Mouse (Mus musculus) kidney, embryonic 14.5 days (tissue): ENCODE measurements around the gene Slc12a6. TPM values are rescaled to one million over a fixed set of nuclear protein-coding genes. Genes with fewer than 3 reads are reported as not detected.

Source experiments
- ATAC-seq: fragments of 200-750 bp; cut with Nextera tagmentation; 2 replicates; pipeline ENCODE4 v1.8.0; 2017; ENCODE audit warnings: moderate number of reproducible peaks, mild to moderate bottlenecking, moderate TSS enrichment, moderate library complexity; ENCODE audit not compliant: low FRiP score, low TSS enrichment
- H3K27ac ChIP-seq: fragments of 300-500 bp; sonication (generic); 2 replicates; pipeline ENCODE4 v1.5.1; 2014; ENCODE audit warnings: low read depth, mild to moderate bottlenecking, low read length, moderate library complexity, mixed read lengths
- H3K27me3 ChIP-seq: fragments of 300-500 bp; sonication (generic); 2 replicates; pipeline ENCODE4 v1.6.1; 2014; ENCODE audit warnings: mild to moderate bottlenecking, low read length; ENCODE audit not compliant: control insufficient read depth, insufficient read depth
- H3K36me3 ChIP-seq: fragments of 300-500 bp; sonication (generic); 2 replicates; pipeline ENCODE4 v1.6.1; 2014; ENCODE audit warnings: low read length, mixed read lengths; ENCODE audit not compliant: control insufficient read depth, insufficient read depth
- H3K4me1 ChIP-seq: fragments of 300-500 bp; sonication (generic); 2 replicates; pipeline ENCODE4 v1.6.1; 2014; ENCODE audit warnings: low read length, mixed read lengths; ENCODE audit not compliant: control insufficient read depth, insufficient read depth
- H3K4me2 ChIP-seq: fragments of 300-500 bp; sonication (generic); replicated peaks from 2 replicates; pipeline ENCODE4 v1.6.1; 2014; ENCODE audit warnings: low read depth, mild to moderate bottlenecking, low read length
- H3K4me3 ChIP-seq: fragments of 300-500 bp; sonication (generic); 2 replicates; pipeline ENCODE4 v1.5.1; 2014; ENCODE audit warnings: mild to moderate bottlenecking, low read length
- H3K9ac ChIP-seq: fragments of 300-500 bp; sonication (generic); 2 replicates; pipeline ENCODE4 v1.6.1; 2014; ENCODE audit warnings: low read depth, mild to moderate bottlenecking, low read length, moderate library complexity
- H3K9me3 ChIP-seq: fragments of 300-500 bp; sonication (generic); 2 replicates; pipeline ENCODE4 v1.6.1; 2016; ENCODE audit warnings: low read length; ENCODE audit not compliant: control insufficient read depth
- WGBS: fragments of 180-500 bp; shearing (Covaris S2); extraction: QIAGEN DNeasy Blood & Tissue Kit; methylation state at CpG from one replicate; pipeline ENCODE4 v1.1.7; 2014; 5-methylcytosine and 5-hydroxymethylcytosine counted together
- polyA plus RNA-seq: library from polyadenylated mRNA; unstranded; fragments of >200 nt; fragmentation: Nextera tagmentation; extraction: Ambion mirVana; gene quantifications from 2 replicates; pipeline ENCODE4 v1.2.1, GENCODE M21; 2014

Gene Slc12a6
- polyA plus RNA-seq, 1 experiment from 2014 or later, result 12.7 TPM

GRCm38 (mm10) chr2:112381219-112381618 lies 115.6 kb downstream of the Slc12a6 start:
- Histone ChIP-seq H3K9ac (no peak overlapping the region), H3K27me3 (no peaks in the 10 kb centered on the region), H3K36me3 (no peaks in the 10 kb centered on the region), H3K4me1 (peaks cover 7% of the 10 kb centered on the region; the same call in 1 of the 2 replicates), H3K4me2 (no peak overlapping the region), H3K9me3 (no peaks in the 10 kb centered on the region), H3K27ac (no peak overlapping the region), H3K4me3 (no peak overlapping the region)
- 97% methylated on average over 1 of the region's 1 CpGs for WGBS
- no peak for ATAC-seq

GRCm38 (mm10) chr2:112390843-112391242 lies 125.2 kb downstream of the Slc12a6 start:
- 91% methylated on average over 5 of the region's 5 CpGs for WGBS
- Histone ChIP-seq H3K4me3 (no peak overlapping the region), H3K36me3 (no peaks in the 10 kb centered on the region), H3K27ac (no peak overlapping the region), H3K27me3 (no peaks in the 10 kb centered on the region), H3K4me1 (no peaks in the 10 kb centered on the region), H3K4me2 (no peak overlapping the region), H3K9ac (no peak overlapping the region), H3K9me3 (no peaks in the 10 kb centered on the region)
- ATAC-seq, result no peak

DNA sequence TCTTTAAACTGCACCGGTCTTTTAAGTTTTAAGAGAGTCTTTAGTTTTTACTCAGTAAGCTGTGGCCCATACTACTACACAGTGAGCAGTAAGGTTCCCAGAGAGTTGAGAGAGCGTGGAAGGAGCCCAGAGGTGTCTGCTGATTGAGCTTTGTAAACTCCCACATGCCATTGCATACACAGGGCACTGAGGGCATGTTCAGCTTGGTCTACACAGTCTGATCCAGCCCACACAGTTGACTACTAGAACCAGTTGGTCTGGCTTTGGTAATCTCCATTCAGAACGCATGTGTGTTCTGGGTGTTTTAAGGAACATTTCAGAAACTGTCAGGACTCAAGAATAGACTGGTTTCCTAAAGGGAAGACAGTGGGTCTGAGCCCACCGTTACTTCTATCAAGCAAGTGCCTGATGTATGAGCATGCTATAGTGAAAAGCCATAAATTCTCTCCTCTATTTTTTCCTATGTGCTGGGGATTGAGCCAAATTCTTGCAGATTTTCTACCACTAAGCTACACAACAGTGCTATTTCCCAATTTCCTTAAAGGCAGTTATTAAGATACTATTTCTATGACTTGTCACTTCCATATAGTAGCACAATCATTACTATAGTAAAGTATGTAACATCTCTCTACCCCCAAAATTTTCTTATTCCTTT lies 125.8 kb downstream of the Slc12a6 start:
- no peak for ATAC-seq
- 80% methylated on average over 4 of the region's 4 CpGs for WGBS

GRCm38 (mm10) chr2:112392689-112393088 lies 127.1 kb downstream of the Slc12a6 start:
- Histone ChIP-seq H3K4me1 (no peaks in the 10 kb centered on the region), H3K27me3 (no peaks in the 10 kb centered on the region), H3K9ac (no peak overlapping the region), H3K9me3 (no peaks in the 10 kb centered on the region), H3K4me2 (no peak overlapping the region), H3K27ac (no peak overlapping the region), H3K4me3 (no peak overlapping the region), H3K36me3 (no peaks in the 10 kb centered on the region)
- 88% methylated on average over 1 of the region's 1 CpGs for WGBS
- ATAC-seq, result no peak

More for the DNA sequence above, 125.8 kb downstream of the Slc12a6 start:
- H3K9me3 ChIP-seq, result no peaks in the 10 kb centered on the region
- no peak overlapping the region for H3K4me3 ChIP-seq
- no peaks in the 10 kb centered on the region for H3K36me3 ChIP-seq
- no peak overlapping the region for H3K9ac ChIP-seq
- H3K4me2 ChIP-seq, result no peak overlapping the region
- no peaks in the 10 kb centered on the region for H3K27me3 ChIP-seq
- no peak overlapping the region for H3K27ac ChIP-seq
- H3K4me1 ChIP-seq, result no peaks in the 10 kb centered on the region

GRCm38 (mm10) chr2:112393958-112394357 lies 128.3 kb downstream of the Slc12a6 start:
- Histone ChIP-seq H3K27ac (no peak overlapping the region), H3K9me3 (no peaks in the 10 kb centered on the region), H3K4me2 (no peak overlapping the region), H3K4me3 (no peak overlapping the region), H3K36me3 (no peaks in the 10 kb centered on the region), H3K9ac (no peak overlapping the region), H3K4me1 (no peaks in the 10 kb centered on the region), H3K27me3 (no peaks in the 10 kb centered on the region)
- ATAC-seq, result no peak

GRCm38 (mm10) chr2:112396649-112397048 lies 131.0 kb downstream of the Slc12a6 start:
- no peak for ATAC-seq
- H3K27me3 ChIP-seq, result no peaks in the 10 kb centered on the region
- no peaks in the 10 kb centered on the region for H3K4me1 ChIP-seq
- 50% methylated on average over 1 of the region's 1 CpGs for WGBS
- H3K4me2 ChIP-seq, result no peak overlapping the region
- H3K36me3 ChIP-seq, result no peaks in the 10 kb centered on the region
- H3K27ac ChIP-seq, result no peak overlapping the region
- no peak overlapping the region for H3K4me3 ChIP-seq
- no peaks in the 10 kb centered on the region for H3K9me3 ChIP-seq
- no peak overlapping the region for H3K9ac ChIP-seq

- Histone ChIP-seq H3K4me2 (no peak overlapping the region), H3K4me1 (no peaks in the 10 kb centered on the region), H3K9me3 (no peaks in the 10 kb centered on the region), H3K27me3 (no peaks in the 10 kb centered on the region), H3K4me3 (no peak overlapping the region), H3K36me3 (peaks cover 30% of the 10 kb centered on the region), H3K27ac (no peak overlapping the region), H3K9ac (no peak overlapping the region)
- 94% methylated on average over 3 of the region's 3 CpGs for WGBS
- no peak for ATAC-seq
Observed at GRCm38 (mm10) chr2:112407030-112407429, 141.4 kb downstream of the Slc12a6 start.

Other genes with a start within 250 kb of the Slc12a6 start
- not detected in 2 replicates for gene Olfr1311, start 241.4 kb upstream of the Slc12a6 start, polyA plus RNA-seq
- not detected in 2 replicates for gene Olfr1312, start 215.6 kb upstream of the Slc12a6 start, polyA plus RNA-seq
- gene Olfr1313, start 188.0 kb upstream of the Slc12a6 start, polyA plus RNA-seq, result not detected in 2 replicates
- gene Olfr1314, start 169.0 kb upstream of the Slc12a6 start, polyA plus RNA-seq, result not detected in 2 replicates
- gene Olfr1315-ps1, start 150.4 kb upstream of the Slc12a6 start, polyA plus RNA-seq, result not detected in 2 replicates
- gene Olfr1316, start 130.8 kb upstream of the Slc12a6 start, polyA plus RNA-seq, result not detected in 2 replicates
- not detected in 2 replicates for gene Olfr1317, start 125.5 kb upstream of the Slc12a6 start, polyA plus RNA-seq
- gene Olfr1318, start 111.6 kb upstream of the Slc12a6 start, polyA plus RNA-seq, result 0.09 TPM in 1 of 2 replicates, not detected in the other
- 17.1 and 24.3 TPM in 2 replicates for gene Lpcat4, start 26.4 kb upstream of the Slc12a6 start, polyA plus RNA-seq
- 0.04 and 0.07 TPM in 2 replicates for gene Nutm1, start 6.5 kb upstream of the Slc12a6 start, polyA plus RNA-seq
- gene Nop10, start 3.9 kb upstream of the Slc12a6 start, polyA plus RNA-seq, result 225 and 322 TPM in 2 replicates
- not detected in 2 replicates for gene Gm21985, start 489 bp downstream of the Slc12a6 start, polyA plus RNA-seq
- 123 and 132 TPM in 2 replicates for gene Emc4, start 102.2 kb downstream of the Slc12a6 start, polyA plus RNA-seq
- 37.4 and 46.5 TPM in 2 replicates for gene Katnbl1, start 113.4 kb downstream of the Slc12a6 start, polyA plus RNA-seq
- 17.2 and 18.2 TPM in 2 replicates for gene Emc7, start 189.2 kb downstream of the Slc12a6 start, polyA plus RNA-seq
- 0.20 and 0.22 TPM in 2 replicates for gene Chrm5, start 214.9 kb downstream of the Slc12a6 start, polyA plus RNA-seq
- 10.9 and 12.4 TPM in 2 replicates for gene Aven, start 227.1 kb downstream of the Slc12a6 start, polyA plus RNA-seq